In the genomic region with DNA sequence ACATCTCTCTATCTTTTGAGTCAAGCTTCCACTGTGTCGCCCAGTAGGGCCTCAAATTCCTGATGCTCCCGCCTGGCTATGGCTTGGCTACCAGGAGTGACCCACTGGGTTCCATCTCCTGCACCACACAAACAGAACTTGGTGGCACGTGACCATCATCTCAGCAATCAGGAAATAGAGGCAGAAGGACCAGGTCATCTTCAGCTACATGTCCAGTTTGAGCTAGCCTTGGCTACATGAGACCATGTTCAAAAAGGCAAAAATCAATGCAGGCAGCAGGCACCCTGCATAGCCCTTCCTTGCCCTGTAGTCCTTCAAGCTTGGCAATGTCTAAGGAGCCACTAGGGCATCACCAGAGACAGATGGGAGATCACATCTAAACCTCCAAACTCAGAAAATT, we compare ENCODE assay signal across 9 mouse cellular contexts. TPM values are rescaled to one million over a fixed set of nuclear protein-coding genes. Genes with fewer than 3 reads are reported as not detected.
DNase-seq lines count a peak whose midpoint lies in the region; ATAC-seq and TF ChIP-seq lines count a peak whose summit lies in the region.
"Had no signal": no experiment of that assay in that cellular context is flagged by ENCODE, and none has a peak within 500 bp of the region (broad histone marks: within the 10 kb centered on the region; RNA-seq: fewer than 3 reads in every experiment).

No protein-coding gene starts in this region.

- H3K36me3 ChIP-seq in hindbrain, embryonic 12.5 days, result no peaks in the 10 kb centered on the region
- H3K36me3 ChIP-seq in hindbrain, embryonic 11.5 days (ENCODE audit: control insufficient read depth, insufficient read depth, low read length), result no peaks in the 10 kb centered on the region
- H3K36me3 ChIP-seq in ES-E14 (ENCODE audit: control insufficient read depth, insufficient read depth, low read length, poor library complexity, severe bottlenecking), result no peaks in the 10 kb centered on the region
- no peaks in the 10 kb centered on the region for H3K36me3 ChIP-seq in forebrain, embryonic 13.5 days (ENCODE audit: poor library complexity, severe bottlenecking)
- H3K36me3 ChIP-seq: G1E had no signal

- H3K27ac ChIP-seq in hindbrain, embryonic 12.5 days, result peak overlapping the region; percentile 69
- H3K27ac ChIP-seq in hindbrain, embryonic 11.5 days (ENCODE audit: low read depth, low read length), result no peak overlapping the region
- H3K27ac ChIP-seq in ES-E14 (ENCODE audit: insufficient read depth, low read depth, low read length, poor library complexity, severe bottlenecking), result peak overlapping the region; percentile 59; the same call in 1 of the 2 replicates
- H3K27ac ChIP-seq in forebrain, embryonic 13.5 days, result peak overlapping the region; percentile 49

- no peaks in the 10 kb centered on the region for H3K9me3 ChIP-seq in hindbrain, embryonic 12.5 days (replicated peaks)
- no peaks in the 10 kb centered on the region for H3K9me3 ChIP-seq in hindbrain, embryonic 11.5 days (ENCODE audit: control insufficient read depth, low read length)
- no peaks in the 10 kb centered on the region for H3K9me3 ChIP-seq in ES-E14 (ENCODE audit: control insufficient read depth, insufficient read depth, low read depth, low read length)
- no peaks in the 10 kb centered on the region for H3K9me3 ChIP-seq in forebrain, embryonic 13.5 days (replicated peaks)

- in situ Hi-C loops in ES-E14 (cut with MboI; ENCODE audit: low sequenced_read_pairs in 2 of 2, unreplicated experiment in 2 of 2), result no loop called here

- H3K4me2 ChIP-seq in hindbrain, embryonic 12.5 days (replicated peaks), result 0 out of 2 replicates have a peak overlapping the region, but pooled peaks have one; percentile 53
- no peak overlapping the region for H3K4me2 ChIP-seq in hindbrain, embryonic 11.5 days (replicated peaks; ENCODE audit: low read depth, low read length)
- peak overlapping the region; percentile 67 for H3K4me2 ChIP-seq in forebrain, embryonic 13.5 days

- H3K9ac ChIP-seq in hindbrain, embryonic 12.5 days, result no peak overlapping the region
- no peak overlapping the region for H3K9ac ChIP-seq in hindbrain, embryonic 11.5 days (ENCODE audit: low read depth, low read length)
- H3K9ac ChIP-seq in ES-E14 (ENCODE audit: insufficient read depth, low read depth, low read length, poor library complexity, severe bottlenecking), result no peak overlapping the region
- H3K9ac ChIP-seq in forebrain, embryonic 13.5 days, result no peak overlapping the region

- H3K4me3 ChIP-seq in hindbrain, embryonic 12.5 days, result peak overlapping the region; percentile 17; the same call in 1 of the 2 replicates
- no peak overlapping the region for H3K4me3 ChIP-seq in hindbrain, embryonic 11.5 days (ENCODE audit: low read depth, low read length)
- H3K4me3 ChIP-seq in ES-E14 (ENCODE audit: insufficient read depth in 1 of 2, low read depth in 1 of 2, low read length in 2 of 2, poor library complexity in 1 of 2, severe bottlenecking in 1 of 2), result peak overlapping the region in 1 of 2 experiments; percentile 2; a peak in 1 of 4 replicates
- H3K4me3 ChIP-seq in forebrain, embryonic 13.5 days, result no peak overlapping the region; the same call in 1 of the 2 replicates

- WGBS in hindbrain, embryonic 12.5 days, result 87% methylated on average over 3 of the region's 3 CpGs
- 84% methylated on average over 3 of the region's 3 CpGs for WGBS in hindbrain, embryonic 11.5 days
- 92% methylated on average over 3 of the region's 3 CpGs for WGBS in forebrain, embryonic 13.5 days

- no peaks in the 10 kb centered on the region for H3K27me3 ChIP-seq in hindbrain, embryonic 12.5 days
- H3K27me3 ChIP-seq in hindbrain, embryonic 11.5 days (ENCODE audit: control insufficient read depth, insufficient read depth, low read length), result no peaks in the 10 kb centered on the region
- 0 out of 2 replicates have a peak, but pooled peaks cover 3% of the 10 kb centered on the region for H3K27me3 ChIP-seq in forebrain, embryonic 13.5 days

- H3K4me1 ChIP-seq in hindbrain, embryonic 12.5 days, result peaks cover 27% of the 10 kb centered on the region
- H3K4me1 ChIP-seq in hindbrain, embryonic 11.5 days (replicated peaks; ENCODE audit: control insufficient read depth, insufficient read depth, low read length), result no peaks in the 10 kb centered on the region
- peaks cover 2 to 8% of the 10 kb centered on the region in 2 experiments; a peak in 3 of 4 replicates for H3K4me1 ChIP-seq in ES-E14 (ENCODE audit: control insufficient read depth in 2 of 2, insufficient read depth in 2 of 2, low read length in 2 of 2, poor library complexity in 1 of 2)
- H3K4me1 ChIP-seq in forebrain, embryonic 13.5 days, result peaks cover 27% of the 10 kb centered on the region

- DNase-seq in hindbrain, embryonic 11.5 days (ENCODE audit: low spot score), result no peak
- no peak for DNase-seq in ES-E14 (ENCODE audit: low read depth, low spot score)
- DNase-seq in right cerebral cortex, postnatal 4 days, result no peak
- no peak for DNase-seq in urinary bladder, adult 2 months (ENCODE audit: low spot score)
- DNase-seq in thymus, postnatal 10 days (ENCODE audit: low spot score in 2 of 2), result no peak

- no peak for ATAC-seq in hindbrain, embryonic 12.5 days (ENCODE audit: low FRiP score)
- no peak for ATAC-seq in hindbrain, embryonic 11.5 days (ENCODE audit: low FRiP score)
- no peak for ATAC-seq in forebrain, embryonic 13.5 days
- ATAC-seq in megakaryocyte progenitor cell, adult 5-6 weeks (replicated peaks; ENCODE audit: poor library complexity), result peak; percentile 29; the same call in 1 of the 2 replicates

TF ChIP-seq in ES-E14, 5 proteins besides CTCF, POLR2A, EP300 and RAD21:
- no peak for TF ChIP-seq ZNF384 (IDR thresholded peaks at IDR 0.05; ENCODE audit: low read depth, low read length)
- TF ChIP-seq HCFC1 (IDR thresholded peaks at IDR 0.05; ENCODE audit: borderline replicate concordance, insufficient read depth, low read length), result no peak
- no peak for TF ChIP-seq MAFK (IDR thresholded peaks at IDR 0.05; ENCODE audit: insufficient read depth, low read depth, low read length)
- TF ChIP-seq CHD2 (IDR thresholded peaks at IDR 0.05; ENCODE audit: low read depth, low read length), result no peak
- TF ChIP-seq ZC3H11A (IDR thresholded peaks at IDR 0.05; ENCODE audit: borderline replicate concordance, low read depth, low read length), result no peak

RNA-seq across cellular contexts. Expression of a gene that starts 14.1 kb away (rescaled TPM):
- 201 and 211 TPM in 2 replicates for polyA plus RNA-seq in hindbrain, embryonic 12.5 days (2016; fragmentation: Nextera tagmentation; extraction: Ambion mirVana)
- polyA plus RNA-seq in hindbrain, embryonic 11.5 days (2014; fragmentation: Nextera tagmentation; extraction: Ambion mirVana), result 141 and 152 TPM in 2 replicates
- total RNA-seq in ES-E14 (2012; rRNA removed), result 403 and 408 TPM in 2 replicates
- polyA plus RNA-seq in forebrain, embryonic 13.5 days (2015; fragmentation: Nextera tagmentation; extraction: Ambion mirVana), result 148 and 171 TPM in 2 replicates
- 218 and 262 TPM in 2 replicates for total RNA-seq in megakaryocyte progenitor cell, adult 5-6 weeks (2015)
- total RNA-seq in megakaryocyte progenitor cell, adult 5-6 weeks (2017), result 172 and 187 TPM in 2 replicates
- 140 and 166 TPM in 2 replicates for polyA plus RNA-seq in urinary bladder, adult 2 months (2012; rRNA removed)

RNA-seq across cellular contexts. Expression of a gene that starts 19.3 kb away (rescaled TPM):
- polyA plus RNA-seq in hindbrain, embryonic 12.5 days (2016; fragmentation: Nextera tagmentation; extraction: Ambion mirVana), result 1.3 and 2.1 TPM in 2 replicates
- polyA plus RNA-seq in hindbrain, embryonic 11.5 days (2014; fragmentation: Nextera tagmentation; extraction: Ambion mirVana), result 0.59 and 0.69 TPM in 2 replicates
- total RNA-seq in ES-E14 (2012; rRNA removed), result 1.7 and 2.2 TPM in 2 replicates
- 0.71 and 1.1 TPM in 2 replicates for polyA plus RNA-seq in forebrain, embryonic 13.5 days (2015; fragmentation: Nextera tagmentation; extraction: Ambion mirVana)
- total RNA-seq in megakaryocyte progenitor cell, adult 5-6 weeks (2015), result not detected in 2 replicates
- total RNA-seq in megakaryocyte progenitor cell, adult 5-6 weeks (2017), result 0.58 TPM in 1 of 2 replicates, not detected in the other
- 0.66 and 0.92 TPM in 2 replicates for polyA plus RNA-seq in urinary bladder, adult 2 months (2012; rRNA removed)
- polyA plus RNA-seq: G1E had no signal

RNA-seq across cellular contexts. Expression of a gene that starts 34.2 kb away (rescaled TPM):
- 11.8 and 14.1 TPM in 2 replicates for polyA plus RNA-seq in hindbrain, embryonic 12.5 days (2016; fragmentation: Nextera tagmentation; extraction: Ambion mirVana)
- 9.4 and 10.5 TPM in 2 replicates for polyA plus RNA-seq in hindbrain, embryonic 11.5 days (2014; fragmentation: Nextera tagmentation; extraction: Ambion mirVana)
- total RNA-seq in ES-E14 (2012; rRNA removed), result 1.0 and 1.3 TPM in 2 replicates
- polyA plus RNA-seq in forebrain, embryonic 13.5 days (2015; fragmentation: Nextera tagmentation; extraction: Ambion mirVana), result 12.8 and 15.9 TPM in 2 replicates
- 3,382 and 3,510 TPM in 2 replicates for total RNA-seq in megakaryocyte progenitor cell, adult 5-6 weeks (2015)
- 738 and 1,001 TPM in 2 replicates for total RNA-seq in megakaryocyte progenitor cell, adult 5-6 weeks (2017)
- polyA plus RNA-seq in urinary bladder, adult 2 months (2012; rRNA removed), result 0.62 and 1.0 TPM in 2 replicates

RNA-seq across cellular contexts. Expression of a gene that starts 34.3 kb away (rescaled TPM):
- polyA plus RNA-seq in hindbrain, embryonic 12.5 days (2016; fragmentation: Nextera tagmentation; extraction: Ambion mirVana), result 289 and 290 TPM in 2 replicates
- polyA plus RNA-seq in hindbrain, embryonic 11.5 days (2014; fragmentation: Nextera tagmentation; extraction: Ambion mirVana), result 129 and 150 TPM in 2 replicates
- total RNA-seq in ES-E14 (2012; rRNA removed), result 3.7 and 7.8 TPM in 2 replicates
- 290 and 308 TPM in 2 replicates for polyA plus RNA-seq in forebrain, embryonic 13.5 days (2015; fragmentation: Nextera tagmentation; extraction: Ambion mirVana)
- total RNA-seq in megakaryocyte progenitor cell, adult 5-6 weeks (2015), result 39.0 and 41.2 TPM in 2 replicates
- 93.9 and 96.9 TPM in 2 replicates for total RNA-seq in megakaryocyte progenitor cell, adult 5-6 weeks (2017)
- polyA plus RNA-seq in urinary bladder, adult 2 months (2012; rRNA removed), result 1.8 TPM in 2 replicates

RNA-seq across cellular contexts. Expression of a gene that starts 46.0 kb away (rescaled TPM):
- 0.56 TPM in 1 of 2 replicates, not detected in the other for polyA plus RNA-seq in hindbrain, embryonic 12.5 days (2016; fragmentation: Nextera tagmentation; extraction: Ambion mirVana)
- 0.67 TPM in 1 of 2 replicates, not detected in the other for polyA plus RNA-seq in hindbrain, embryonic 11.5 days (2014; fragmentation: Nextera tagmentation; extraction: Ambion mirVana)
- total RNA-seq in ES-E14 (2012; rRNA removed), result not detected in 2 replicates
- polyA plus RNA-seq in forebrain, embryonic 13.5 days (2015; fragmentation: Nextera tagmentation; extraction: Ambion mirVana), result 0.24 TPM in 1 of 2 replicates, not detected in the other
- 6,143 and 8,228 TPM in 2 replicates for total RNA-seq in megakaryocyte progenitor cell, adult 5-6 weeks (2015)
- 2,359 and 2,989 TPM in 2 replicates for total RNA-seq in megakaryocyte progenitor cell, adult 5-6 weeks (2017)
- 0.19 TPM in 1 of 2 replicates, not detected in the other for polyA plus RNA-seq in urinary bladder, adult 2 months (2012; rRNA removed)
- total RNA-seq: G1E had no signal
